In the genomic region with DNA sequence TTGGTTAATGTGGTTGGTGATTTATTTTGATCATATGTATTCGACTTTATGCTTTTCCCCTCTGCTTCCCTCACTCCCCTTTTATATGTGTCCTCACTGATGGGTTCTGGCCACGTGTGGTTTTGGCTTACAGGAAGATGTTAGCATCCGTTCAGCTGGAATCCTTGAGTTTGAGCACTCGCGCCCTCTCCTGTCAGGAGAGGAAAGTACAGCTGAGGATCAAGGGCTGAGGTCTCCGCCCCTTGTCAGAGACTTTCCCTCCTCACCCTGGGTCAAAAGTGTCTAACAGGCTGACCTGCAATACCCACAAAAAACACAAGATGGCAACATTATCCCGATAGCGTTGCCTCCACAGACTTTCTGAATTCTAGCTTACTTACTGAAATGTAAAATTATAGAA, we compare ENCODE assay signal across 8 mouse cellular contexts. TPM values are rescaled to one million over a fixed set of nuclear protein-coding genes. Genes with fewer than 3 reads are reported as not detected.
DNase-seq lines count a peak whose midpoint lies in the region; ATAC-seq and TF ChIP-seq lines count a peak whose summit lies in the region.

No protein-coding gene starts in this region.

- no peak overlapping the region for H3K9ac ChIP-seq in ES-E14 (ENCODE audit: insufficient read depth, low read depth, low read length, poor library complexity, severe bottlenecking)
- no peak overlapping the region for H3K9ac ChIP-seq in forebrain, embryonic 14.5 days (ENCODE audit: low read length)
- no peak overlapping the region for H3K9ac ChIP-seq in lung, embryonic 16.5 days (ENCODE audit: low read length)

- no peak overlapping the region for H3K4me3 ChIP-seq in ES-E14 (ENCODE audit: insufficient read depth in 1 of 2, low read depth in 1 of 2, low read length in 2 of 2, poor library complexity in 1 of 2, severe bottlenecking in 1 of 2)
- no peak overlapping the region for H3K4me3 ChIP-seq in forebrain, embryonic 14.5 days (ENCODE audit: low read depth, low read length)
- no peak overlapping the region for H3K4me3 ChIP-seq in lung, embryonic 16.5 days (ENCODE audit: low read length)

- in situ Hi-C loops in ES-E14 (cut with MboI; ENCODE audit: low sequenced_read_pairs in 2 of 2, unreplicated experiment in 2 of 2), result no loop called here

- peak; percentile 97 for DNase-seq in ES-E14 (ENCODE audit: low read depth, low spot score)
- DNase-seq in c-Kit-positive CD71-negative TER-119-negative erythroid progenitor cells, embryonic 14.5 days (ENCODE audit: low read depth), result peak; percentile 92
- peak; percentile 85 for DNase-seq in forebrain, embryonic 14.5 days (ENCODE audit: low spot score)
- peak; percentile 71 to 75 for DNase-seq in heart, postnatal 36 days
- peak; percentile 23 to 77 for DNase-seq in layer of hippocampus, adult 18-20 months (ENCODE audit: low spot score in 2 of 2)
- peak; percentile 93 for DNase-seq in retina, postnatal 1 day
- peak; percentile 87 for DNase-seq in thymus, postnatal 4 days

- WGBS in forebrain, embryonic 14.5 days, result 5% methylated on average over 8 of the region's 8 CpGs
- WGBS in lung, embryonic 16.5 days, result under 1% methylated on average over 8 of the region's 8 CpGs

- no peak overlapping the region for H3K27ac ChIP-seq in ES-E14 (ENCODE audit: insufficient read depth, low read depth, low read length, poor library complexity, severe bottlenecking)
- no peak overlapping the region for H3K27ac ChIP-seq in forebrain, embryonic 14.5 days (ENCODE audit: low read depth, low read length)
- H3K27ac ChIP-seq in lung, embryonic 16.5 days (ENCODE audit: low read length), result no peak overlapping the region

- H3K36me3 ChIP-seq in ES-E14 (ENCODE audit: control insufficient read depth, insufficient read depth, low read length, poor library complexity, severe bottlenecking), result no peaks in the 10 kb centered on the region
- H3K36me3 ChIP-seq in forebrain, embryonic 14.5 days (ENCODE audit: control insufficient read depth, insufficient read depth, low read length), result no peaks in the 10 kb centered on the region
- H3K36me3 ChIP-seq in lung, embryonic 16.5 days (ENCODE audit: control insufficient read depth, insufficient read depth, low read length), result no peaks in the 10 kb centered on the region

- intact Hi-C loops in heart, postnatal 36 days (cut with DNase I), result loop anchor here (2.0 kb wide), 2 partner anchors 32 to 236 kb away; no protein-coding TSS in a partner anchor

- no peak overlapping the region for H3K4me2 ChIP-seq in forebrain, embryonic 14.5 days (ENCODE audit: low read length)
- H3K4me2 ChIP-seq in lung, embryonic 16.5 days (ENCODE audit: low read depth, low read length), result no peak overlapping the region

- no peaks in the 10 kb centered on the region for H3K9me3 ChIP-seq in ES-E14 (ENCODE audit: control insufficient read depth, insufficient read depth, low read depth, low read length)
- no peaks in the 10 kb centered on the region for H3K9me3 ChIP-seq in forebrain, embryonic 14.5 days (replicated peaks; ENCODE audit: control insufficient read depth, low read length)
- H3K9me3 ChIP-seq in lung, embryonic 16.5 days (ENCODE audit: control insufficient read depth, low read length), result no peaks in the 10 kb centered on the region

- no peaks in the 10 kb centered on the region for H3K27me3 ChIP-seq in forebrain, embryonic 14.5 days (replicated peaks; ENCODE audit: control insufficient read depth, insufficient read depth, low read length)
- H3K27me3 ChIP-seq in lung, embryonic 16.5 days (ENCODE audit: control insufficient read depth, insufficient read depth, low read depth, low read length), result no peaks in the 10 kb centered on the region

- ATAC-seq in forebrain, embryonic 14.5 days, result no peak
- ATAC-seq in lung, embryonic 16.5 days (ENCODE audit: low read depth), result peak; percentile 74

- H3K4me1 ChIP-seq in ES-E14 (ENCODE audit: control insufficient read depth in 2 of 2, insufficient read depth in 2 of 2, low read length in 2 of 2, poor library complexity in 1 of 2), result peaks cover under 1 to 13% of the 10 kb centered on the region in 2 experiments; a peak in 1 of 4 replicates
- H3K4me1 ChIP-seq in forebrain, embryonic 14.5 days (ENCODE audit: control insufficient read depth, insufficient read depth, low read length), result no peaks in the 10 kb centered on the region
- H3K4me1 ChIP-seq in lung, embryonic 16.5 days (replicated peaks; ENCODE audit: control insufficient read depth, insufficient read depth, low read length), result peaks cover 5% of the 10 kb centered on the region; the same call in 1 of the 2 replicates

TF ChIP-seq in ES-E14, 5 proteins besides CTCF, POLR2A, EP300 and RAD21:
- TF ChIP-seq CHD2 (IDR thresholded peaks at IDR 0.05; ENCODE audit: low read depth, low read length) (no peak), HCFC1 (IDR thresholded peaks at IDR 0.05; ENCODE audit: borderline replicate concordance, insufficient read depth, low read length) (0 out of 2 replicates have a peak, but pooled peaks have one; percentile 23), ZC3H11A (IDR thresholded peaks at IDR 0.05; ENCODE audit: borderline replicate concordance, low read depth, low read length) (peak; percentile 83), MAFK (IDR thresholded peaks at IDR 0.05; ENCODE audit: insufficient read depth, low read depth, low read length) (0 out of 2 replicates have a peak, but pooled peaks have one; percentile 33), ZNF384 (IDR thresholded peaks at IDR 0.05; ENCODE audit: low read depth, low read length) (no peak)

RNA-seq across cellular contexts. Expression of a gene that starts 1.2 kb away (rescaled TPM):
- 0.11 and 0.31 TPM in 2 replicates for total RNA-seq in ES-E14 (2012; rRNA removed)
- not detected in 2 replicates for polyA plus RNA-seq in forebrain, embryonic 14.5 days (2014; fragmentation: Nextera tagmentation; extraction: Ambion mirVana)
- total RNA-seq in heart, postnatal 36 days (2021), result not detected
- not detected for total RNA-seq in layer of hippocampus, adult 18-20 months (2021)
- polyA plus RNA-seq in lung, embryonic 16.5 days (2015; fragmentation: Nextera tagmentation; extraction: Ambion mirVana), result 0.24 TPM in 1 of 2 replicates, not detected in the other
